Mouse (Mus musculus): ENCODE measurements around the gene Hmgcl.
A peak's percentile ranks its signal among the peaks of the same experiment; 100 is the strongest.
"Not testable (repeated sequence)": the region's sequence is repeated elsewhere in the genome, so short reads cannot be mapped to it uniquely, and the experiment has no call there.

Gene Hmgcl

DNA sequence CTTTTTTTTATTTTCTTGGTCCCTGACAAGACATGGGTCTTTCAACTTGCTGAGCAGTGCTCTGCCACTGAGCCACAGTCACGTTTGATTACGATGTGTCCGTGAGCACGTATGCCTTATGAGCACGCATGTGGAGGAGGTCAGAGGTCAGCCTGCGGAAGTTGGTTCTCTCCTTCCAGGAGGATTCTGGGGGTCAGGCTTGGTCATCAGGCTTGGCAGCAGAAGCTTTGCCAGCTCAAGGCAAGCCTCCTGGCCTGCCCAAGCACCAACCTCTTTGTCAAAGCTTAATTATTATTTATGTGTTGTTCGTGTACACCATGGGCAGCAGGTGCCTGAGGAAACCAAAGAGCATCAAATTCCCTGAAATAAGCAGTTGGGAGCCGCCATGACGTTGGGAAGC is 17.9 kb upstream of the Hmgcl start:
- no peak for DNase-seq

DNA sequence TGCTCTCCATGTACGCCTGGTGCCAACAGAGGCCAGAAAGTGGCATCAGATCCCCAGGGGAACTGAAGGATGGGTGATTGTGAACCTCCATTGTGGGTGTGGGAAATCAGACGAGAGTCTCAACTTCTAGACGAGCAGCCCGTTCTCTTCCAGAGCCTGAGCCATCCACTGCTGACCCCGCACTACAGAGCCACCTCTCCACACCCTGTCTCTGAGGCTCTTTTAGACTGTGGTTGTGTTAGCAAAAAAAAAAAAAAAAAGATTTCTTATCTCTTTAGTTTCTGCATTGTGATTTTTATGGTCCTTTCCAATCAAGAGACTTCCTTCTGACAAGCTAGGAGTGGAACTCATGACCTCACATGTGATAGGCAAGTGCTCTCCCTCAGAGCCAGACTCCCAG is 16.8 kb upstream of the Hmgcl start:
- DNase-seq, result no peak

DNA sequence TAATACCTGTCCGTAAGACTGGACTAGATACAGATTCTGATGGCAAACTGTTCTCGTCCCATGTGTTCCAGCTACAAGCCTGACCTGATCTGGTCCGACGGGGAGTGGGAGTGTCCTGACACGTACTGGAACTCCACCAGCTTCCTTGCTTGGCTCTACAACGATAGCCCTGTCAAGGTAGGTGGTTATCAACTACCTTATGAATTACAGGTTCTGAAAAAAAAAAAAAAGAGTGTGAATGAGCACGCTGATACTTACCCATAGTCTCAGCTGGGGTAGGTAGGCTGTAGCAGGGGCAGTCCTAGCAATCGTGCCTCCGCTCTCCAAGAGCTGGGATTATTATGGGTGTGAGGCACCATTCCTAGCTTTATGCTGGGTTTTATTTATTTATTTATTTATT is 16.4 kb upstream of the Hmgcl start:
- DNase-seq, result no peak

DNA sequence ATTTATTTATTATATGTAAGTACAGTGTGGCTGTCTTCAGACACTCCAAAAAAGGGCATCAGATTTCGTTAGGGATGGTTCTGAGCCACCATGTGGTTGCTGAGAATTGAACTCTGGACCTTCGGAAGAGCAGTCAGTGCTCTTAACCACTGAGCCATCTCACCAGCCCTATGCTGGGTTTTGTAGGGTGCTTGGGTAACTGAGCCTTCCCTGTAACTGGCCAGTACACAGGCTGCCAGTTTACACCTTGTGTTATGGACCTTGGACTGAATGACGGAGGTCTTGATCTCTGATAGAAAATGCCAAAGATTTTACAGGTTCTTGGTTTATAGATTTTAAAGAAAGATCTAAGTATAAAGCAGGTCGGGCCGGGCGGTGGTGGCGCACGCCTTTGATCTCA is 16.0 kb upstream of the Hmgcl start:
- no peak for DNase-seq

DNA sequence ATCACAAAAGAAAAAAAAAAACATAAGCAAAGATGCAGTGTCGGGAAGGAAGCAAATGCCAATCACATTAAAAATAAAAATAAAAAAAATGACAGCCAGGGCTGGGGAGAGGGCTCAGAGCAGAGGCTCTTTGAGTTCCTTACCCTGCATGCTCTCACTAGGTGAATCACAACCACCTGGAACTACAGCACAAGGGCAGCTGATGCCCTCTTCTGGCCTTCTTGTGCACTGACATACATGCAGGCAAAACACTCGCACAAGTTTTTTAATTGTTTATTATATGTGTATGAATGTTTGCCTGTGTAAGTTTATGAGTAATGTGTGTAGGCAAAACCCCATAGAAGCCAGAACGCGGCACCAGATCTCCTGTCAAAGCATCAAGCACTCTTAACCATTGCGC is 14.4 kb upstream of the Hmgcl start:
- no peak for DNase-seq

DNA sequence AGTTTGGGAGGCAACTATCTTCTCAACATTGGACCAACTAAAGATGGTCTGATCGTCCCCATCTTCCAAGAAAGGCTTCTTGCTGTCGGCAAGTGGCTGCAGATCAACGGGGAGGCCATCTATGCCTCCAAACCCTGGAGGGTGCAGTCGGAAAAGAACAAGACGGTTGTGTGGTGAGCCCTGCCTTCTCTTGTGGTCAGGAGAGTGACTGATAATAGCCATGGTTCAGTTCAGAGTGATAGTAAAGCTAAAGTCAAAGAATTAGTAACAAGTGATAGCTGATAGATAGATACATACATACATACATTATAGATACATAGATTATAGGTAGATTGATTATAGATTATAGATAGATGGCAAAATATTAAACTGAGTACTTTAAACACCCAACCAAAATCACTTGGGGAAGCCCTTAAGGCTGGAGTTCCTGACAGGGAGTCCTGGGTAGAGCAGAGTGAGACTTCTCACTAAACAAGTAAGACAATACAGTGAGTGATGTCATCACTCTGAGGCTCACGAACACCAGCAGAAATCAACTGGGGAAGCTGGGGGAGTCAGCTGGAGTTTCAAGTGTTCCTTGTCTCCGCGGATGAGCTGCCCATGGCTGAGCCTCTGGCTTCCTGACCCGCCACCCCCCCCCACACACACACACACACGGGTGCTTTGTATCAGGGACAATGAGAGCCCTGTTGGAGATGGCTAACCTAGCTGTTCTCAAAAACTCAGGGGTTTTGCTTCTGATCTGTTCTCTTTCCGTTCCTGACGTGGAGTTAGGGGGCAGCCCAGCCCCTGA is 11.3 kb upstream of the Hmgcl start:
- DNase-seq, result no peak

DNA sequence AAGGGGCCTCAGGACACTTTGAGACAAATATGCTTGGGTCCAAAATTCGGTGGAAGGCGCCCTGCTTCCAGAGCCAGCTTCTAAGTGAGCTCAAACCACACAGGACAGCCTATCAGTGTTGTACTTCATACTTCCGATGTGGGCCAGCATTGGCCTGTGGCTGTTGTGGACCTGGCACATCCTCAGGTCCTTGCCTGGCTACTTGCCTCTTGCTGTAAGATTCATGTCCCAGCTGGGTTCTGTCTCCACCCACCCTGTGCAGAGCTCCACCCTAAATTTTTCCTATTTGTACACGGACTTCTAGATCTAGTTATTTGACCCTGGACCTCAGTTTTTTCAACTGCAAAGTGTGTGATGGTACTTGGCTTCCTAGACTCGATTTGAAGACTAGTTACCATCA is 10.7 kb upstream of the Hmgcl start:
- DNase-seq, result no peak

DNA sequence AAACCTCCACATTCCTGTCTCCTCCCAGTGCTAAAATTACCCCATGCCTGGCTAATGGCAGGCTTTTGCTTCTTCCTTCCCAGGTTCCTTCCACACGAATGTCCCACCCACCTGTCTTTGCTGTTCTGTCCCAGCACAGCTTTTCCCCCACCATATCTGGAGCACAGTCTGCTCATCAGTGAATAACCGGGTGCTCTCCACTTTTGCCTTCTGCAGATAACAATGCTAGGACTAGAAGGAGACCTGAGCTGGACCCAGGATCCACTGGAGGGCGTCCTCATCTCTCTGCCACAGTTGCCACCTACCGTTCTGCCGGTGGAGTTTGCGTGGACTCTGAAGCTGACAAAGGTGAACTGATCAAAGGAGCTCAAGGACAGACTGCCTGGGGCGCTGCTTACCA is 7.4 kb upstream of the Hmgcl start:
- no peak for DNase-seq

DNA sequence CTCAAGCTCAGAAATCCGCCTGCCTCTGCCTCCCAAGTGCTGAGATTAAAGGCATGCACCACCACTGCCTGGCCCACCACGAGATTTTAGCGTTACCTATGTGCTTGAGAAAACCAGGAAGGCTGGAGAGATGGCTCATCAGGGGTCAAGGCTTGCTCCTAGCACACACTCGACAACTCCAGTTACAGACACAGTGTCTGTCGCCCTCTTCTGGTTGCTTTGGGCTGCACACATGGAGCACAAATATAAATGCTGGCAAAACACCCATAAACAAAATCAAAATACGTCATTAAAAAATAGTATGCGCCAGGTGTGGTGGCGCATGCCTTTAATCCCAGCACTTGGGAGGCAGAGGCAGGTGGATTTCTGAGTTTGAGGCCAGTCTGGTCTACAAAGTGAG is 5.2 kb upstream of the Hmgcl start:
- not testable (repeated sequence) for DNase-seq

DNA sequence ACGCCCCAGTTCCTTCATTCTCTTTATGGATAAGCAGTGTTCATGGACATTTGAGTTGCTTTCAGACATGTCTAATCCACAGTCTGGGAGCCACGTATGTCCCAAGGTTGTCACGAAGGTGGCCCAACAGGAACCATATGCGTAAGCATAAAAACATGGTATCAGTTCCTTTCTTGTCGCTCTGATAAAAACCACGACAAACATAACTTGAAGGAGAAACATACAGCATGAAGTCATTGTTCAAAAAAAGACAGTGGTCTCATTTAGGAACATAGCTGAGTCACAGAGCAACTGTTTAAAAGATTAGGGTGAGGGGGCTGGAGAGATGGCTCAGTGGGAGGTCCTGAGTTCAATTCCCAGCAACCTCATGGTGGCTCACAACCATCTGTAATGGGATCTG is 4.1 kb upstream of the Hmgcl start:
- DNase-seq, result no peak

DNA sequence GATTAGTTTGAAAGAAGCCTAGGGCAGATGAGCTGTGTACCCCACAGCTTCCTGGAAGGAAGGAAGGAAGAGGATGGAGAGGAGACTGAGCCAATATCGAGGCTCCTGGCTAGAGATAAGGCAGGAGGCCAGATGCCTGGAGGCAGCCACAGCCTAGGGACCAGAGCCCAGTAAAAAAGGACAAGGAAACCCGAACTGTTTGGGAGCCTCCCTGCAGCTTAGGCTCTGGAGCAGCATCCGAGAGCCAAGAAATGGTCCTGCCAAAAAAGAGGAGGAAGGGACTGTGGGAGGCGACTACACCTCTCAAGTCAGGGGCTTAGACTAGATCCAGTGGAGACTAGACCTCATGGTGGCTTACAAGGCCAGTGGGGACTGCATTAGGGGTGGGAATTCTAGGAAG is 2.9 kb upstream of the Hmgcl start:
- no peak for DNase-seq

DNA sequence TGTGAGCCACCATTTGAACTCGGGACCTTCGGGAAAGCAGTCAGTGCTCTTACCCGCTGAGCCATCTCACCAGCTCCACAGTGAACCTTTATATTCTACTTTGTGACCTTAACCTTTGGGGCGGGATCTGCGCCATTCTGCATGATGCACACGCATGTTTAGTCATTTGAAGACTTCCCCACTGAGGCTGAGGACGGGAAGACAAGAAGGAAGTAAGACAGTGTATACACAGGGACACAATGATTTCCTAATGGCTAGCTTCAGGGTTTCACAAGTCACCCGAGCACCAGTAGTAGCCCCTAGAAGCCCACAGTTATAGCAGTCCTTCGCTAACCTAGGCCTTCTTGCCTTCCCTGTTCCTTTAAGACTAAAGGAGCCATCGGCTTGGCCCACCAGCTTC is 542 bp upstream of the Hmgcl start:
- DNase-seq, result no peak

DNA sequence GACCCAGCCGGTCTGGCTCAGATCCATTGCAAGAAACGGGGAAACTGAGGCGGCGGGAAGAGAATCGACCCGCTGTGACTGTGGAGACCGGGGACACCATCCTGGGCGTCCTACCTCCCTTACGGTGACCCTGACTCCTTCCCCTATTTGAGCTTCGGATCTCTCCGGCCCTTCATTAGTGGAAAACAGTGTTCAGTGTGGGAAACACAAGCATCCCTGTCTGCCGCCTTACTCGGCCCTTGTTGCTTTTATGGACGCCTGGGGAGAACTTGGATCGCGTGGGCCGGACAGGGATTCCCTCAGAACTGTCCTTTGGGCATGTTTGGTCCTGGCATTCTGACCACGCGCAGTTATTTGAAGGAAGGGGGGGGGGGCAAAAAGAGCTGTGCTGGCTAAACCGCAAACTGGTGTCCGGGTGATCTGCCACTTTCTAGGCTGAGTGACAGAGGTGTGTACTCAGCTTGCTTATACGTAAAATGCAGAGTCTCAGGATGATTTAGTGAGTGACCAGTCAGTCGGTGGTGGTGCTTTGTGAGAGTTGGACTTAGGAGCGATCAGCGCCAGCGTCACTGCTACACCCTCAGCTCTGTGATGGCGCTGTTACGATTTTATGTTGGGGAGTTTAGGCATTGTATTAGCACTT is 532 bp downstream of the Hmgcl start:
- DNase-seq, result peak; percentile 38

DNA sequence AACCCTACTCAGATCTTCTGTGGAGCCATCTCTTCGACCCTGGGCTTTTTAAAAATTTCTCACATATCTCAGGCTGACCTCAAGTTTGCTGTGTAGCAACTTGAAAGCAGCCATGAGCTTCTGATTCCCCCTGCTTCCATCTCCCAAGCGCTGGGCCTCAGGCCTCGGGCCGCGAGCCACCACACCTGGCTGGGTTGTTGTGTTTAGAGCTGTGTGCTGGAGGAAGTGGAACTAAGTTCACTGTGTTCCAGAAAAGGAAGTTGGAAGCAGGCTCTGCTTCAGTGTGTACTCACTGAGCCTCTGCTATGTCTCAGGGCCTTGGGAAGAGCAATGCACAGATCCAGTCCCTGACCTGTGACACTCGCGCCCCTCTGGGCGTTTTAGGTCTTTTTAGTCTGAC is 1.9 kb downstream of the Hmgcl start:
- DNase-seq, result no peak

DNA sequence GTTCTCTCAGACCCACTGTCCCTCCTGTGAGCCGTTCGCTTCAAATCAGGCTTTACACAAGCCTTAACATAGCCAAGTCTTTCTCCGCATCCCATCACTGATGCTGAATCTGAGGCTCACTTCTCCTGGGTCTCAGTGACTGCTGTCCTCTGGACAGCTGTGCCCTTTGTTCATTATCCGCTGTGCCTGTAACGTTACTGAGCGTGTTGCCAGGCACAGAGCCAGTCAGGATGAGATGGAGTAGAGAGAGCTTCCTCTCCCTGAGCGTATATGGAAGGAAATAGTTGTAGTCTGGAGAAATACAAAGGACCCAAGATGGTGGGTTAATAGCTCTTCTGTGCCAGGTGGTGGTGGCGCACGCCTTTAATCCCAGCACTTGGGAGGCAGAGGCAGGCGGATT is 3.2 kb downstream of the Hmgcl start:
- no peak for DNase-seq

DNA sequence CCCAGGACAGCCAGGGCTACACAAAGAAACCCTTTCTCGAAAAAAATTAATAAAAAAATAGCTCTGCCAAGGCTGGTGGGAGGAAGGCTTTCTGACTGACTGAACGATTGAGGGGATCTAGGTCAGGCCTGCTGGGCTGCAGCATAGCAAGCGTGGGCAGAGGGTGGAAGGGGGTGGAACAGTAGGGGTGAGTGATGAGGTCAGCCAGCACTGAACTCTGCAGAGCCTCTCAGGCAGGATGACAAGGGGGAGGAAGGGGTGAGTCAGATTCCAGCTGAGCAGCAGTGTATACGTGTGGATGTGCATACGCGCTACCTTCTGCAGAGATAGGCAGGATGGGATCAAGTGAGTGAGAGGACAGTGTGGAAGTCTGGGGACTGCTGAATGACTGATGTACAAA is 3.7 kb downstream of the Hmgcl start:
- peak; percentile 53 for DNase-seq

DNA sequence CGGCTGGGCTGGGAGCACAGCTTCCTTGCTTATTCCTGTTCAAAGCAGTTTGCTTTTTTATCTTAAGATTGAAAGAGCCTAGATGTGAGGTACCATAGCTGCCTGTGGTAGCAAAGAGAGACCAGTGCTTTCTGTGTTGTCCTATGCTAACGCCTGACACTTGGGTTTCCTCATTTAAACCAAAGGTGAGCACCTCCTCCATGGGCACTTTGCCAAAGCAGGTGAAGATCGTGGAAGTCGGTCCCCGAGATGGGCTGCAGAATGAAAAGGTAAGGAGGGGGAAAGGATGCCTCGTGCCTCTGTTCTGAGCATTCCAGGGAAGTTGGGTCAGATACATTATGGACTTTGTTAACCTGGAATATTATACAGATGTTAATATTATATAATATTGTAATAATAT is 4.1 kb downstream of the Hmgcl start:
- no peak for DNase-seq

DNA sequence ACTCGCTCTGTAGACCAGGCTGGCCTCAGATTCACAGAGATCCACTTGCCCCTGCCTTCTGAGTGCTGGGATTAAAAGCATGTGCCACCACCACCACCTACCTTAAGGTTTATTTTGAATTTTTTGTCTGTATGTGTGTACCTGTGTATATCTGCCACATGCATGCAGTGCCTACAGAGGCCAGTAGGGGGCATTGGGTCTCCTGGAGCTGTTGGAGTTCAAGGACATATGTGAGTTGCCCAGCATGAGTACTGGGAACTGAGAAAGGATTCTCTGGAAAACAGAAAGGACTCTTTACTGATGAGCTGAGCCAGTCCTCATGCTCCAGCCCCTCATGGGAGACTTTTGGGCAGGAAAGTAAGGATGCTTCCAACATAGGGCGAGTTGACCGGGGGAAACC is 5.3 kb downstream of the Hmgcl start:
- no peak for DNase-seq

DNA sequence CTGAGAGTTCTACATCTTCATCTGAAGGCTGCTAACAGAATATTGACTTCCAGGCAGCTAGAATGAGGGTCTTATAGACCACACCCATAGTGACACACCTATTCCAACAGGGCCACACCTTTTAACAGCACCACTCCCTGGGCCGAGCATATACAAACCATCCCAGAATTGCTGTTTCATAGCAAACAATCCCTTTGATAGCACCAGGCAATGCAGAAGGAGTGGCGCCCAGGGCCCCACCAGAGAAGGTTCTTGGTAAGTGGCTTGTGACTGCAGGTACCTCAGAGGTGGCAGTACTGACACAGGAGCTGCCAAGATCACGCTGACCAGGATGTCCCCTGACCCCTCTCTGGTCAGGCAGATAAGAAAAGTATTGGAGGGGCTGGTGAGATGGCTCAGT is 6.9 kb downstream of the Hmgcl start:
- no peak for DNase-seq

DNA sequence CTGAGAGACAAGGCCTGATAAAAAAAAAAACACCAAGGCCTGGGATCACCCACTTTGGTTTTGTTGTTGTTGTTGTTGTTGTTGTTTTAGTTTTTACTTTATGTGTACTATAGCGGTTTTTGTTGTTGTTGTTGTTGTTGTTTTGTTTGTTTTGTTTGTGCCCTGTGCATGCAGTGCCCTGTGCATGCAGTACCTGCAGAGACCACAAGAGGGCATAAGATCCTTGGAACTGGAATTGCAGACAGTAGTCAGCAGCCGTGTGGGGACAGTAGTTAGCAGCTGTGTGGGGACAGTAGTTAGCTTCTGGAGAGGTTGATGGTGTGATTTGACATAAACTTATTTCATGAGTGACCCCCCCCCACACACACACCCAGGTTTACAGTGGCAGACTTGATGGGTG is 8.0 kb downstream of the Hmgcl start:
- DNase-seq, result peak; percentile 53

DNA sequence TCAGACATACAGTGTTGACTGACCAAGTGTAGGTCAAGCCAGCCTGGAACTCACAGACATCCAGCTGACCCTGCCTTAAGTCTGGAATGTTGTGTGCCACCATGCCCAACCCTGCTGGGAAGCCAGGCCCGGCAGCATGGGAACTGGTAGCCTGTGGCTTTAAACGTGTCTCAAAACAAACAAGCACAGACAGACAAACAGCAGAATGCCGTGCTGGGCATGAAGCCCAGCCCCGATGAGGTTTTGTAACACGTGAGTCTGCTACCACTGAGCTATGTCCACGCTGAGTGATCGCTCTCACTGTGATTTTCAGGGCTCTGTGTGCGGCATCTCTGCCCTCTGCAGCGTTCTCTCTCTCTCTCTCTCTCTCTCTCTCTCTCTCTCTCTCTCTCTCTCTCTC is 9.6 kb downstream of the Hmgcl start:
- no peak for DNase-seq

DNA sequence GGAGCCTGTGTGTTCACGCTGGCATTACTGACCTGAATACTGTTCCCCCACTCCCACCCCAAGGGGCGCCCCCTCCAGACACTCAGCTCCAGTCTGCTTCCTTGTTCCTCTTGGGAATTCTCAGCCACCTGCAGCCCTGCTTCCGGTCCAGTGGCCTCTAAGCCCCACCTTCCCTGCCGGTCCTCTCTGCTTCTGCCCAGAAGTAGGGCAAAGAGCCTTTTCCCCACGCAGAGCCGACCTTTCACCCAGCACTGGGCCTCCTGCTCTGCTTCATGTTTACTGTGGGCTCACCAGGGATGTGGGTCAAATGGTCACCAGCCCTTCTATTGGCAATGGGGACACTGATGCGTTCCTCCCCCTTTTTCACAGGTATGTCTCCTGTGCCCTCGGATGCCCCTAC is 12.1 kb downstream of the Hmgcl start:
- DNase-seq, result no peak

DNA sequence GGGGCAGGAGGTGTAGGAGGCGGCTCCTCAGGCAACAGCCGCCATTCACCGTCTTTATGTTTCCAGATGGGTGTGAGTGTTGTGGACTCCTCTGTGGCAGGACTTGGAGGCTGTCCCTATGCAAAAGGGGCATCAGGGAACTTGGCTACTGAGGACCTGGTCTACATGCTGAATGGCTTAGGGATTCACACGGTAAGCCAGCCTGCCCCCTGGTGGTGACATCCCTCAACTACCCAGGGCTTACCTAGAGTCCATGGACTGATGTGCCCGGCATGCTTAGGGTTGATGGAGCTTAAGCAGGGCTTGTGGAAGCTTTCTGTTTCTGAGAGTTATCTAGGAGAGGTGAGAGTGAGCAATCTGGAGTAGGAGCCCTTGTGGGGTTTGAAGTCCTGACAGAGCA is 14.5 kb downstream of the Hmgcl start:
- DNase-seq, result peak; percentile 75

DNA sequence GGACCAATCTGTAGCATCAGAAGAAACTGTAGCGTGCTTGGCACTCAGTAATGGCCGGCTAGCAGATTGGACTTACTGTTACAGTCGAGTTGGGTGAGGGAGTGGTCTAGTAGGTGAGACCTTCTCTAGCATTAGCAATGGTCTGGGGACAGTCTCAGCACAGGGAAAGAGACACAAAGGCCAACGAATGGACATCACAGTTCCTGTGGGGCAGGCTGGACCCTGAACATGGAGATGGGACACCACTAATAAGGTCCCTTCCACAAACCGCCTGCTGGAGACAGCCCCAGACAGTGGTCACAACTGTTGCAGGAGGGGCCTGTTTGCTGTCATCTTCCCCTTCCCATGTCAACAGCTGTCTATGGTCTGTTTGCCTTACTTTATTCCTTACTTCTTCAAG is 15.5 kb downstream of the Hmgcl start:
- no peak for DNase-seq

DNA sequence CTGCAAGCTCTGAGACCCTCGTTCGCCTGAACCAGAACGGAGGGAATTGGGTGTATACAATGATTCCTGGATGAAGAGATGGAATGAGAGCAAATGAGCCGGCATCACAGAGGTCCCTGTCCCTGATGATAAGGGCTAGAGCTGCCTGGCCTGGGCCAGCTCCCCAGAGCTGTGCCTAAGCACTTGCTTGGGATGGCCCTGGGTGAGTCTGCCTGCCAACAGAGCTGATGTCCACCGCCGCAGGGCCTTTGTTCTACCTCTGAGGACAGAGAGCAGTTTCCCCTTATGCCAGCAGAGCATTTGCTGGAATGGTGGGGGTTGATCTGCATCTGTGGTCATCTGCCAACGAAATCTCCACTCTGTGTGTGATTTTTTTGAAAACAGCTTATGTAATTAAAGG is 15.9 kb downstream of the Hmgcl start:
- DNase-seq, result no peak

Measured in right cerebral cortex, adult 18-20 months (tissue).